Mouse (Mus musculus): ENCODE results near the gene Fgfr2. TPM values are rescaled to one million over a fixed set of nuclear protein-coding genes. Genes with fewer than 3 reads are reported as not detected.

Gene Fgfr2
- polyA plus RNA-seq, 1 experiment = 3.0 TPM

DNA sequence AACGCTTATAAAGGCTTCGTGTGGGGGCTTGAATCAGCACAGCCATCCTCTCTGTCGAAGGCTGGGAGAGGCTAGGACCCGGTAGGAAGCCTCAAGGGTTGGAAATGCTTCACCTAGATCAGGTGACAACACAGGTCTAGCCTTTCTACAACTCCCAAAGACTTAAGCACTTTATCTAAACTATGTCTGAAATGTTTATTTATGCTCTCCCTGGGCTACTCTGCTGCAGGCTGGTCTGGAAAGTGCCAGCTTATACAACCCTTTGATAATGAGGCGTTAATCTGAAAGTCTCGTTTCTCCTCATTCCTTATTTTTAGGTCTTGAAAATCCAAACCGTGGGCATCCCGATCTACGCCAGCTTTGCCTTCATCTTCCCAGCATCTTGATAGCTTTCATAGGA is 2299.2 kb downstream of the Fgfr2 start:
- no peak for TF ChIP-seq POLR2A (IDR thresholded peaks at IDR 0.05; ENCODE audit: control insufficient read depth, low read depth, low read length)
- H3K27ac ChIP-seq (ENCODE audit: control insufficient read depth, insufficient read depth, low read depth, low read length) = no peak overlapping the region
- H3K4me3 ChIP-seq (ENCODE audit: control insufficient read depth, low read depth, low read length) = no peak overlapping the region
- no peaks in the 10 kb centered on the region for H3K4me1 ChIP-seq (ENCODE audit: control insufficient read depth, insufficient read depth, low read length)
- H3K36me3 ChIP-seq (ENCODE audit: control insufficient read depth, insufficient read depth, low read length) = no peaks in the 10 kb centered on the region; the same call in 1 of the 2 replicates
- no peaks in the 10 kb centered on the region for H3K27me3 ChIP-seq (ENCODE audit: control insufficient read depth, insufficient read depth, low read length)

DNA sequence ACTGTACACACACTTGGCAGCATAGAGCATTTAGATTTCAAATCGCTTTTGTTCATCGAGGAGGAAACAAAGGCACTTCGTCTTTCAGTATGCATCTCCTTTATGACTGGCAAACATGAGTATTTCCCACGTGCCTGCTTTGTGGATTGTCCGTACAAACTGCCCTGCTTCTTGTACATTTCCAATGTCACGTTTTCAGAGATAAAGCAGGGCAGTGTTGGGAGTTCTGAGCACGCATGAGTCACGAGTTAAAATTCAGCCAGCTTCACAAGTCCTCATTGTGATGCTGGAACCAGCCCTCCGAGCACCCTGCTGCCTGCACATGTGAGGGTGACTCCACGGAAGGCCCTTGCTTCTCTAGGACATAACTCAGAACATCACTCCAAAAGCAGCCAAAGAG is 2303.5 kb downstream of the Fgfr2 start:
- Histone ChIP-seq H3K4me3 (ENCODE audit: control insufficient read depth, low read depth, low read length) (no peak overlapping the region), H3K27ac (ENCODE audit: control insufficient read depth, insufficient read depth, low read depth, low read length) (no peak overlapping the region), H3K4me1 (ENCODE audit: control insufficient read depth, insufficient read depth, low read length) (no peaks in the 10 kb centered on the region), H3K27me3 (ENCODE audit: control insufficient read depth, insufficient read depth, low read length) (no peaks in the 10 kb centered on the region), H3K36me3 (ENCODE audit: control insufficient read depth, insufficient read depth, low read length) (no peaks in the 10 kb centered on the region; the same call in 1 of the 2 replicates)
- TF ChIP-seq CTCF (IDR thresholded peaks at IDR 0.05; ENCODE audit: control insufficient read depth, insufficient read depth, insufficient replicate concordance, low read depth, low read length) = no peak
- TF ChIP-seq POLR2A (IDR thresholded peaks at IDR 0.05; ENCODE audit: control insufficient read depth, low read depth, low read length) = no peak

DNA sequence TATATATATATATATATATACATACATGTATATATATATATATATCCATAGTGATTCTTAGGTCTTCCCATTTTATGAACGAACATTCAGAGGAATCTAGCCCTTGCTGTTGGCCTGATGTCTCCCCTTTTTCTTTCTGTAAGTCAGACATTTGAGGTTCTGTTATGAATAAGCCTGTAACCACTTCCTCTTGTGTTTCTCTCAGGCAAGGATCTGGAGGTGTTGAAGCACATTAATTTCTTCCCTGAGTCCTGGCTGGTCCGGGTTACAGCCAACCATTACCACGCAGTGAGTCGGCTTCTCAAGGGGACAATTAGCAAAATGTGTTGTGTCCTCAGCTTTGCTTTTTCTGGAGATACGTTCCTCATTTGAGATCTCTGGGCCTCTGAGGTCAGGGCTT is 2304.3 kb downstream of the Fgfr2 start:
- TF ChIP-seq POLR2A (IDR thresholded peaks at IDR 0.05; ENCODE audit: control insufficient read depth, low read depth, low read length) = no peak
- no peak for TF ChIP-seq CTCF (IDR thresholded peaks at IDR 0.05; ENCODE audit: control insufficient read depth, insufficient read depth, insufficient replicate concordance, low read depth, low read length)
- no peaks in the 10 kb centered on the region for H3K27me3 ChIP-seq (ENCODE audit: control insufficient read depth, insufficient read depth, low read length)
- H3K36me3 ChIP-seq (ENCODE audit: control insufficient read depth, insufficient read depth, low read length) = no peaks in the 10 kb centered on the region; the same call in 1 of the 2 replicates
- H3K4me3 ChIP-seq (ENCODE audit: control insufficient read depth, low read depth, low read length) = no peak overlapping the region
- no peaks in the 10 kb centered on the region for H3K4me1 ChIP-seq (ENCODE audit: control insufficient read depth, insufficient read depth, low read length)
- no peak overlapping the region for H3K27ac ChIP-seq (ENCODE audit: control insufficient read depth, insufficient read depth, low read depth, low read length)

DNA sequence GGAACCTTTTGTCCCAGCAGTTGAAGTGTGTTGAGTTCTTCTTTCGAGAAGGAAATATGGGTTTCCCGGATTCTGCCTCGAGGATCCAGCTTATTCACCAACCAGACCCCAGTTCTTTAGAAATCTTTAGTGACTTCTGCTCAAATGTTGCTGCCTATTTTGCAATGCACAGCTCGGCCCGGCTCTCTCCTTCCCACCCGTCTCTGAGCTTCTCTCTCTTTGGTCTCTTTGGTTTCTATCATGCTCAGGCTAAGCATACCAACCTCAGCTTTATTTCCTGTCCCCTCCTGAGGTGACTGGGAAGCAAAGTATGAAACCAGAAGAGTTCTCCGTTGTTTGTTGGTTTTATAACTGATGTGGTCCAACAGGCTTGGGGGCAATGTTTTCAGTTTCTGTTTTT is 2306.9 kb downstream of the Fgfr2 start:
- Histone ChIP-seq H3K4me1 (ENCODE audit: control insufficient read depth, insufficient read depth, low read length) (no peaks in the 10 kb centered on the region), H3K4me3 (ENCODE audit: control insufficient read depth, low read depth, low read length) (no peak overlapping the region), H3K27me3 (ENCODE audit: control insufficient read depth, insufficient read depth, low read length) (no peaks in the 10 kb centered on the region), H3K27ac (ENCODE audit: control insufficient read depth, insufficient read depth, low read depth, low read length) (no peak overlapping the region), H3K36me3 (ENCODE audit: control insufficient read depth, insufficient read depth, low read length) (no peaks in the 10 kb centered on the region; the same call in 1 of the 2 replicates)
- TF ChIP-seq CTCF (IDR thresholded peaks at IDR 0.05; ENCODE audit: control insufficient read depth, insufficient read depth, insufficient replicate concordance, low read depth, low read length) (no peak), POLR2A (IDR thresholded peaks at IDR 0.05; ENCODE audit: control insufficient read depth, low read depth, low read length) (no peak)

DNA sequence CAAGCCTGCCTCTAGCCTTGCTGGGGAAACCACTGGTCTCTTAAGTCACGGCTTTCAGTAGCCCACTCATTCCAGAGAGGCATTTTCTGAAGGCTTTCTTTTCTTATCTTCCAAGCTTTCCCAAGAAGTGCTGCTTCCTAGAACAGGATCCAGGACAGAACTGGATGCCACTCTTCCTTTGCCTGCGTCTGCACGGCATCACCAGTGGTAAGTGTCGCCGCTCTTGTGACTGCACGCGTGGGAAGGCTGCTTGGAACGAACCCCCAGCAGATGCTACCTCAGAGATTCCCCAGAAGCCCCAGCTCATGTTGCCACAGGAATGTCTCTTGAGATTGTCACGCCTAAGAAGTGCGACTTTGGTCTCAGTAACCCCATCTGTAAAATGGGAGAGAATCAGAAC is 2307.5 kb downstream of the Fgfr2 start:
- no peak for TF ChIP-seq CTCF (IDR thresholded peaks at IDR 0.05; ENCODE audit: control insufficient read depth, insufficient read depth, insufficient replicate concordance, low read depth, low read length)
- no peak for TF ChIP-seq POLR2A (IDR thresholded peaks at IDR 0.05; ENCODE audit: control insufficient read depth, low read depth, low read length)
- Histone ChIP-seq H3K36me3 (ENCODE audit: control insufficient read depth, insufficient read depth, low read length) (no peaks in the 10 kb centered on the region; the same call in 1 of the 2 replicates), H3K27ac (ENCODE audit: control insufficient read depth, insufficient read depth, low read depth, low read length) (no peak overlapping the region), H3K4me1 (ENCODE audit: control insufficient read depth, insufficient read depth, low read length) (no peaks in the 10 kb centered on the region), H3K27me3 (ENCODE audit: control insufficient read depth, insufficient read depth, low read length) (no peaks in the 10 kb centered on the region), H3K4me3 (ENCODE audit: control insufficient read depth, low read depth, low read length) (no peak overlapping the region)

DNA sequence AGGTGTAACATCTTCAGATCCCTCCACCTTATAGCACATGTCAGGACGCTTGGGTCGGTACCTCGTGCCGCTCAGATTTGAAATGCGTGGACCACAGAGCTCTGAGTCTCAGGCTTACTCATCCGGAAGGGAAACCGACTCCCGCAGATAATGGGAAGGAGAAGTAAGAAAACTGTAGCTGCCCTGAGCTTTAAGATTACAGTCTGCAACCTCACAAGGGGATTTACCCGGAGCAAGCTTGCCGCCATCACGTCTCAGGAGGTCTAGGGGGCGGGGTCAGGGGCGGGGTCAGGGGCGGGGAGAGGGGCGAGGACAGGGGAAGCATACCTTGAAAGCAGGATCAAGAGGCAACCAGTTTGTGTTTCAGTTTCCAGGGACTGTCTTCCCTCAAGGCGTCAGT is 2310.7 kb downstream of the Fgfr2 start:
- H3K27ac ChIP-seq (ENCODE audit: control insufficient read depth, insufficient read depth, low read depth, low read length) = no peak overlapping the region; the same call in 1 of the 2 replicates
- peak overlapping the region; percentile 69 for H3K4me3 ChIP-seq (ENCODE audit: control insufficient read depth, low read depth, low read length)
- no peak for TF ChIP-seq POLR2A (IDR thresholded peaks at IDR 0.05; ENCODE audit: control insufficient read depth, low read depth, low read length)
- TF ChIP-seq CTCF (IDR thresholded peaks at IDR 0.05; ENCODE audit: control insufficient read depth, insufficient read depth, insufficient replicate concordance, low read depth, low read length) = no peak
- no peaks in the 10 kb centered on the region for H3K4me1 ChIP-seq (ENCODE audit: control insufficient read depth, insufficient read depth, low read length)
- H3K36me3 ChIP-seq (ENCODE audit: control insufficient read depth, insufficient read depth, low read length) = no peaks in the 10 kb centered on the region
- H3K27me3 ChIP-seq (ENCODE audit: control insufficient read depth, insufficient read depth, low read length) = no peaks in the 10 kb centered on the region

DNA sequence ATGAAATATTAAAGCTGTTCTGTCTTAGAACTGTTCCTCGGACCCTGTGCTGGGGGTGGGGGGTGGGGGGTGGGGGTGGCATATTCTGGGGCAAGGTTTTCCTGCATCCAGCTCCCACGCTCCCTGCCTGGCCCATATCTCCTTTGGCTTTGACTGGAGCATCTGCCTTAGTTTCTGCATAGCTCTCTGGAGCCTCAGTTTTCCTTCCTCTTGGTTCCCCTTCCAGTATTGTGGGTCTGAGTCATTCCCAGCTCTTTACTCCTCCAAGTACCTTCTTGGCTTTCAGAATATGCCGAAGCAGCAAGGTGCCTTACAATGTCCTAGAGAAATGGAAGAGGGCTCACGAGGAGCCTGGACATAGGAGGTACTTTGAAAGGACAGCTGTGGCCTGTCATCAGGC is 2312.9 kb downstream of the Fgfr2 start:
- Histone ChIP-seq H3K4me3 (ENCODE audit: control insufficient read depth, low read depth, low read length) (no peak overlapping the region), H3K27ac (ENCODE audit: control insufficient read depth, insufficient read depth, low read depth, low read length) (no peak overlapping the region), H3K27me3 (ENCODE audit: control insufficient read depth, insufficient read depth, low read length) (no peaks in the 10 kb centered on the region), H3K36me3 (ENCODE audit: control insufficient read depth, insufficient read depth, low read length) (no peaks in the 10 kb centered on the region), H3K4me1 (ENCODE audit: control insufficient read depth, insufficient read depth, low read length) (no peaks in the 10 kb centered on the region)
- no peak for TF ChIP-seq POLR2A (IDR thresholded peaks at IDR 0.05; ENCODE audit: control insufficient read depth, low read depth, low read length)
- TF ChIP-seq CTCF (IDR thresholded peaks at IDR 0.05; ENCODE audit: control insufficient read depth, insufficient read depth, insufficient replicate concordance, low read depth, low read length) = no peak

DNA sequence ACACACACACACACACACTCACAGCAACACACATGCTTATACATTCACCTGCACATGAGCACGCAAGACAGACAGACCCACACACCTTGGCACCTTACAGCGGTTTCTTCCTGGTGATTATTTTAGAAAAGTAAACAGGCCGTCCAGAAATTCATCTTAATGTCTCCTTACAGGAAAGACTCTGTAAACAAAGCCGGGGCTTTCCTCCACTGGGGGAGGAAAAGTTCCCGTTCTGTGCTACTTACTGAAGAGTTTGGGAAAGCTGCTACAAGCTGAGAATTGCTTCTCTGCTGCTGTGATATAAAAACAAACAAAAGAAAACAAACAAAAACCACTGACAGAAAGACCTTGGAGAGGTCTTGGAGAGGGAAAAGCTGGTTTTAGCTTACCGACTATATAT is 2314.5 kb downstream of the Fgfr2 start:
- H3K27ac ChIP-seq (ENCODE audit: control insufficient read depth, insufficient read depth, low read depth, low read length) = no peak overlapping the region

More for the DNA sequence above, 2314.5 kb downstream of the Fgfr2 start:
- TF ChIP-seq POLR2A (IDR thresholded peaks at IDR 0.05; ENCODE audit: control insufficient read depth, low read depth, low read length) (no peak), CTCF (IDR thresholded peaks at IDR 0.05; ENCODE audit: control insufficient read depth, insufficient read depth, insufficient replicate concordance, low read depth, low read length) (no peak)
- H3K4me1 ChIP-seq (ENCODE audit: control insufficient read depth, insufficient read depth, low read length) = no peaks in the 10 kb centered on the region
- H3K27me3 ChIP-seq (ENCODE audit: control insufficient read depth, insufficient read depth, low read length) = no peaks in the 10 kb centered on the region
- H3K4me3 ChIP-seq (ENCODE audit: control insufficient read depth, low read depth, low read length) = no peak overlapping the region
- H3K36me3 ChIP-seq (ENCODE audit: control insufficient read depth, insufficient read depth, low read length) = no peaks in the 10 kb centered on the region
